Mouse (Mus musculus) lung, postnatal 0 days (tissue): ENCODE measurements around the gene Zfyve21. TPM values are rescaled to one million over a fixed set of nuclear protein-coding genes. Genes with fewer than 3 reads are reported as not detected.

ENCODE experiments used
- ATAC-seq: fragments of 200-750 bp; cut with Nextera tagmentation; 2 replicates; pipeline ENCODE4 v1.8.0; 2017; ENCODE audit warnings: moderate library complexity
- DNase-seq: peaks from one replicate; pipeline ENCODE4 v3.0.0-alpha.2; 2016; ENCODE audit warnings: low spot score
- H3K27ac ChIP-seq: fragments of 300-500 bp; sonication (generic); 2 replicates; pipeline ENCODE4 v1.5.1; 2014; ENCODE audit warnings: antibody characterized with exemption, mild to moderate bottlenecking, low read length, mixed read lengths
- H3K27me3 ChIP-seq: fragments of 300-500 bp; sonication (generic); replicated peaks from 2 replicates; pipeline ENCODE4 v1.6.1; 2014; ENCODE audit warnings: low read length, mixed read lengths; ENCODE audit not compliant: insufficient read depth
- H3K36me3 ChIP-seq: fragments of 300-500 bp; sonication (generic); 2 replicates; pipeline ENCODE4 v1.6.1; 2014; ENCODE audit warnings: low read length, mixed read lengths; ENCODE audit not compliant: insufficient read depth
- H3K4me1 ChIP-seq: fragments of 300-500 bp; sonication (generic); 2 replicates; pipeline ENCODE4 v1.6.1; 2014; ENCODE audit warnings: antibody characterized with exemption, low read depth, low read length, mixed read lengths; ENCODE audit not compliant: insufficient read depth
- H3K4me2 ChIP-seq: fragments of 300-500 bp; sonication (generic); replicated peaks from 2 replicates; pipeline ENCODE4 v1.6.1; 2014; ENCODE audit warnings: low read depth, mild to moderate bottlenecking, low read length, moderate library complexity, mixed read lengths
- H3K4me3 ChIP-seq: fragments of 300-500 bp; sonication (generic); 2 replicates; pipeline ENCODE4 v1.5.1; 2014; ENCODE audit warnings: low read depth, low read length
- H3K9ac ChIP-seq: fragments of 300-500 bp; sonication (generic); replicated peaks from 2 replicates; pipeline ENCODE4 v1.6.1; 2014; ENCODE audit warnings: low read depth, mild to moderate bottlenecking
- H3K9me3 ChIP-seq: fragments of 300-500 bp; sonication (generic); 2 replicates; pipeline ENCODE4 v1.6.1; 2016; ENCODE audit warnings: low read length, mixed read lengths
- CTCF ChIP-seq: IDR thresholded peaks from 2 replicates; pipeline ENCODE4 v1.5.1; 2016; ENCODE audit warnings: antibody characterized with exemption, mild to moderate bottlenecking
- EP300 ChIP-seq: IDR thresholded peaks from 2 replicates; pipeline ENCODE4 v1.6.1; 2016; ENCODE audit warnings: antibody characterized with exemption, mild to moderate bottlenecking, control low read depth
- WGBS: fragments of 180-500 bp; shearing (Covaris S2); extraction: QIAGEN DNeasy Blood & Tissue Kit; methylation state at CpG from one replicate; pipeline ENCODE4 v1.1.7; 2014; 5-methylcytosine and 5-hydroxymethylcytosine counted together
- polyA plus RNA-seq: library from polyadenylated mRNA; unstranded; fragments of >200 nt; fragmentation: Nextera tagmentation; extraction: Ambion mirVana; gene quantifications from 2 replicates; pipeline ENCODE4 v1.2.1, GENCODE M21; 2015

Zfyve21 gene
- polyA plus RNA-seq, 1 experiment from 2014 or later: 163 TPM

DNA sequence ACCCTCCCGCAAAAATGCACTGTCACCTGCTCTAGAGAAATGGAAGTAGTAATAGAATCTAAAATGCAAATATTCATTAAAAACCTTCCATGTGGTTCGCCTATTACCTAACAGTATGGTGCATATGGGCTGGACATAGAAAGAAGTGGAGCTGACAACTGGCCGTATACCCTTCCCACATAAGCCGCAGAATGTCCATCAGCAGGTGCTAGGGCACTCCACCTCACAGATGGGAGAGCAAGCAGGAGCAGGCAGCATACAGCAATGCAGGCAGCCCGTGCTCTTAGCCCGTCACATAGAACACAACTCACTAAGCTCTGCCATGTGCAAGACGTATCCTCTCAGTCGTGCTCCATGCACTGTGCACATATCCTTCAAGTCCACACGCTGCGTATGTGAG is 32.8 kb downstream of the Zfyve21 start:
- Histone ChIP-seq H3K4me2 (no peak overlapping the region), H3K9ac (no peak overlapping the region), H3K9me3 (no peaks in the 10 kb centered on the region), H3K4me3 (no peak overlapping the region), H3K4me1 (no peaks in the 10 kb centered on the region), H3K27me3 (no peaks in the 10 kb centered on the region), H3K36me3 (no peaks in the 10 kb centered on the region; the same call in 1 of the 2 replicates), H3K27ac (no peak overlapping the region)
- ATAC-seq (no peak), DNase-seq (no peak)
- WGBS: 75% methylated on average over 10 of the region's 10 CpGs
- TF ChIP-seq EP300: no peak
- no peak for TF ChIP-seq CTCF

DNA sequence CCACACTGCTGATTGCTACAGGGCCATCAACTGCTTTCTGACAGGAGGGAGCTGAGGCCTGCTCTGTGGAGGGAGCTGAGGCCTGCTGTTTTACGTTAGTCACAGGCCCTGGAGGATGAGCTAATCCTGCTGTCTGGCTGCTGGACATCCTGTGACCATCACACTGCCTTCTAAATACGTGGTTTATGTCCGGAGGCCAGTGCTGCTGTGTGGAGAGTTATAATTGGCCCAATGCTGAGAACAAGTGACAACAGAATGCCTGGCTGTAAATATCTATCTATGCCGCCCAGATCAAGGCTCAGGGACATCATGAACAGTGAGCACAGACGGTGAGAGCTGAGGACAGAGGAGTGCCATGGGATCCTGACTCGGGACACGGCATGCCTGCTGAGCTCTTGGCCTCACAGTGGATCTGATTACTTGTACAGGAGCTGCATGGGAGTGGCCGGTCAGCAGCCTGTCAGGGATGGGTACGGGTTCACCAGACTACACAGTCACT is 34.4 kb downstream of the Zfyve21 start:
- Histone ChIP-seq H3K9me3 (no peaks in the 10 kb centered on the region), H3K27me3 (no peaks in the 10 kb centered on the region), H3K27ac (no peak overlapping the region), H3K4me1 (no peaks in the 10 kb centered on the region), H3K9ac (no peak overlapping the region), H3K4me2 (no peak overlapping the region), H3K4me3 (no peak overlapping the region), H3K36me3 (no peaks in the 10 kb centered on the region; the same call in 1 of the 2 replicates)
- TF ChIP-seq EP300 (no peak), CTCF (no peak)
- WGBS: 76% methylated on average over 9 of the region's 9 CpGs
- ATAC-seq (peak; percentile 87), DNase-seq (peak; percentile 63)

DNA sequence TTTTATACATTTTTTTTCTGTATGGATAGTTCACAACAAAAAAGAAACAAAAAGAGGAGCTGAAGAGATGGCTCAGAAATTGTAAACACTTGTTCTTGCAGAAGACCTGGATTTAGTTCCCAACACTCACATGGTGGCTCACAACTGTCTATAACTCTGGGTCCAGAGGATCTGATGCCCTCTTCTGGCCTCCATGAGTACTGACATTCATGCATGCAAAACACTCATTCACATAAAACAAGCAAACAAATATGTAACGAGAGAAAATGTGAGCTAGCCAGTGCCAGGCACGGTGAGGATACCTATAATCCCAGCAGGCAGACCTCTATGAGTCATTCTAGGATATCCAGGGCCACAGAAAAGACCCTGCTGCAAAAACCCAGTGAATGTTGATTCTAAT is 37.3 kb downstream of the Zfyve21 start:
- no peak overlapping the region for H3K4me3 ChIP-seq
- no peak overlapping the region for H3K4me2 ChIP-seq
- no peaks in the 10 kb centered on the region for H3K9me3 ChIP-seq
- DNase-seq (peak; percentile 7), ATAC-seq (no peak)
- H3K9ac ChIP-seq: no peak overlapping the region
- no peaks in the 10 kb centered on the region for H3K4me1 ChIP-seq
- WGBS: 67% methylated on average over 2 of the region's 2 CpGs
- H3K27ac ChIP-seq: no peak overlapping the region
- TF ChIP-seq CTCF (peak; percentile 52), EP300 (no peak)
- no peaks in the 10 kb centered on the region for H3K27me3 ChIP-seq
- H3K36me3 ChIP-seq: no peaks in the 10 kb centered on the region

DNA sequence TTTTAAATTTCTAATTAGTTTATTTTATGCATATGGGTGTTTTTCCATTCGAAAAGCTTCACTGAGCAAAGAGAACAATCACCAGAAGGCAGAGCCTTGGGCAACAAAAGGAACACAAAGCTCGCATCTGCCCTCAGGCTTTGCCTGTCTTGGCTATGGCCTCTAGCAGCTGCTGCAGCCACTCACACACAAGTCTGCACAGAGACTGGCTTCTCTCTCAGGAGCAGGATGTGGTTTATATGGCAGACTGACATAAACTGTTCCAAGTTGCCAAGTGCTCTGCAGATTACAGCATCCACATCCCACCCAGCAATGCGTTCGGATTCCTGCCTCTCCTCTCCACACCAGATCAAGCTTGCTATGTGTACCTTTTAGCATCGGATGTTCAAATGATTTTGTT is 37.8 kb downstream of the Zfyve21 start:
- Histone ChIP-seq H3K9me3 (no peaks in the 10 kb centered on the region), H3K9ac (no peak overlapping the region), H3K36me3 (no peaks in the 10 kb centered on the region), H3K27me3 (no peaks in the 10 kb centered on the region), H3K4me2 (no peak overlapping the region), H3K27ac (no peak overlapping the region), H3K4me1 (no peaks in the 10 kb centered on the region), H3K4me3 (no peak overlapping the region)
- WGBS: 81% methylated on average over 5 of the region's 5 CpGs
- TF ChIP-seq EP300 (no peak), CTCF (no peak)
- DNase-seq (no peak), ATAC-seq (no peak)

DNA sequence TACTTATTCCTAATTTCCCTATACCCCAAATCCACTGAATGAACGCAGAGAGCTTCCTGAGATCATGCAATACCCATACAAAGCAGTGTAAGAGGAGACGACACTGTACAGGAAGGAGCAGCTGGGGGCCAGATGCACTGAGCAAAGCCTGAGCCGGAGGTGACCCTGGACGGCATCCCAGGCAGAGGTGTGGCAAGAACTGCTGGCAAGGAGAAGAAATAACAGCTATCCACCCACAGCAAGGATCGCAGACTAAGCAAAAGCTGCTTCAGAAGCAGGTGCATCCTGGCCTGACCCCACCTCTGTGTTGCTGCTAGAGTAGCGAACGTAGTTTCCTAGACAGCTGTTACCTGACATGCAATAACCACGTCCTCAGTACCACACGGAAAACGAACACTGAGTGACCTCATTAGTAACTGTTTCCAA is 39.1 kb downstream of the Zfyve21 start:
- 44% methylated on average over 10 of the region's 10 CpGs for WGBS
- DNase-seq: peak; percentile 28

DNA sequence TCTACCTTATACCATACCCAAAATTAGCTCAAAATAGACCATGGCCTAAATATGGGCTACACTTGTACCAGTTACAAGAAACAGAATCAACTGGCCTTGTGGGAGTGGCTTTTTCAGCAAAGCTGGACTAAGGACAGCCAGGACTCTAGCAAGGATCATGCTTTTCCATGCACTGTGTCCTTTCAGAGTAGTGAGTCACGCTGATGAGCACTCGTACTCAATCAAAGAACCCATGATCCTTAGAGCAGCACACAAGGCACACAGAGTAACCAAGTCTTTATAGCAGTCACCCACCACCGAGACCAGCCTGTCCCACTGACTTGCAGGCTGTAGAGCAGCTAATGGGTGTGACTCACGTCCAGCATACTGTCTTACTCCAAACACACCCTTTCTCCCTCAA is 39.6 kb downstream of the Zfyve21 start:
- TF ChIP-seq CTCF: no peak
- TF ChIP-seq EP300: no peak

More for the DNA sequence above, 39.1 kb downstream of the Zfyve21 start:
- no peak for ATAC-seq
- Histone ChIP-seq H3K4me1 (no peaks in the 10 kb centered on the region), H3K27me3 (no peaks in the 10 kb centered on the region), H3K4me2 (no peak overlapping the region), H3K27ac (no peak overlapping the region), H3K4me3 (no peak overlapping the region), H3K9me3 (no peaks in the 10 kb centered on the region), H3K36me3 (no peaks in the 10 kb centered on the region), H3K9ac (no peak overlapping the region)
- TF ChIP-seq EP300 (no peak), CTCF (no peak)

DNA sequence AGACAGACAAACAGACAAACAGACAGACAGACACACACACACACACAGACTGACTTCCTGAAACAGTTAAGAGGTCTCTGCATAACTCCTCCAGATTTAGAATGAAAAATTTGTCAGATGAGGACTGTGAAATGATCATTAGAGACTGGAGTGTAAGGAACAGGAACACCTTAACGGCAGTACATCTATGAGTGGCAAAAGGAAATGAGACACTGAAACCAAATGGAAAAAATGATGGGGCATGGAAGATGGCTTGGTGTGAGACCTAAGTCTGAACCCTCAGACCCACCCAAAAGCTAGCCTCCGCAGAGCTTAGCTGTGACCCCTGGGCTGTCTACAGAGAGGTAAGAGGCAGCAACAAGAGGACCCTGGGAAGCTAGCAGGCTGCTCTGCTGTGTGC is 41.5 kb downstream of the Zfyve21 start:
- WGBS: 94% methylated on average over 2 of the region's 2 CpGs
- H3K4me2 ChIP-seq: no peak overlapping the region
- no peak for TF ChIP-seq EP300
- TF ChIP-seq CTCF: no peak
- H3K27me3 ChIP-seq: no peaks in the 10 kb centered on the region
- H3K4me3 ChIP-seq: no peak overlapping the region
- H3K36me3 ChIP-seq: peaks cover 1% of the 10 kb centered on the region; the same call in 1 of the 2 replicates
- no peaks in the 10 kb centered on the region for H3K4me1 ChIP-seq
- ATAC-seq (no peak), DNase-seq (no peak)
- H3K27ac ChIP-seq: no peak overlapping the region
- no peak overlapping the region for H3K9ac ChIP-seq
- no peaks in the 10 kb centered on the region for H3K9me3 ChIP-seq

More for the DNA sequence above, 39.6 kb downstream of the Zfyve21 start:
- Histone ChIP-seq H3K4me3 (no peak overlapping the region), H3K27me3 (no peaks in the 10 kb centered on the region), H3K9me3 (no peaks in the 10 kb centered on the region), H3K4me1 (no peaks in the 10 kb centered on the region), H3K27ac (no peak overlapping the region), H3K36me3 (no peaks in the 10 kb centered on the region), H3K4me2 (no peak overlapping the region), H3K9ac (no peak overlapping the region)
- ATAC-seq (no peak), DNase-seq (no peak)
- WGBS: 65% methylated on average over 4 of the region's 4 CpGs
